Mouse (Mus musculus) left cerebral cortex, postnatal 10 days (tissue): ENCODE data around the gene Mageb3. TPM values are rescaled to one million over a fixed set of nuclear protein-coding genes. Genes with fewer than 3 reads are reported as not detected.
"Not testable (repeated sequence)": the region's sequence is repeated elsewhere in the genome, so short reads cannot be mapped to it uniquely, and the experiment has no call there.

Experiments used
- DNase-seq, 2 experiments: peaks; one replicate each; pipeline ENCODE4 v3.0.0; 2021 to 2022; ENCODE audit warnings: low spot score in 2 of 2, mixed read lengths in 1 of 2; ENCODE audit errors: extremely low spot score in 1 of 2
- intact Hi-C: fragments of 180-260 bp; cut with DNase I; formaldehyde crosslinking; loops from one replicate; pipeline ENCODE4 v1.15.1; 2025
- total RNA-seq, 2 experiments: library from RNA; stranded (reverse); gene quantifications; 2 replicates each; pipeline ENCODE4 v1.2.3; 2021

Mageb3 gene
- under 1 TPM; 0.16 to 0.47 TPM for total RNA-seq

- intact Hi-C loops: no loop called here
- DNase-seq: peak; percentile 88 to 99
These were observed at the start of gene Mageb3, which contains the start of gene Ctdspl2 for GRCm38 (mm10) chr2:121955765-121956223. Gene Mageb3, minus strand, starts transcription at chr2:121956092. Gene Ctdspl2, plus strand, starts transcription at chr2:121956001.

GRCm38 (mm10) chr2:121995738-121996137, 39.8 kb upstream of the Mageb3 start:
- DNase-seq: no peak
- intact Hi-C loops: no loop called here

- intact Hi-C loops: no loop called here
These were observed 1.4 kb upstream of the Mageb3 start for GRCm38 (mm10) chr2:121957216-121957792.

GRCm38 (mm10) chr2:121956224-121957018, 529 bp upstream of the Mageb3 start:
- DNase-seq: peak; percentile 91 to 97
- intact Hi-C loops: no loop called here

More at GRCm38 (mm10) chr2:121957216-121957792, 1.4 kb upstream of the Mageb3 start:
- no peak for DNase-seq

GRCm38 (mm10) chr2:121954971-121955656, 778 bp downstream of the Mageb3 start:
- intact Hi-C loops: no loop called here
- no peak for DNase-seq

GRCm38 (mm10) chr2:121943364-121943763, 12.5 kb downstream of the Mageb3 start:
- DNase-seq: no peak
- intact Hi-C loops: no loop called here

GRCm38 (mm10) chr2:121937624-121938023, 18.3 kb downstream of the Mageb3 start:
- intact Hi-C loops, DNase-seq: not testable (repeated sequence)

- intact Hi-C loops: no loop called here
- peak in 1 of 2 experiments; percentile 9 for DNase-seq
These were observed 39.6 kb downstream of the Mageb3 start for GRCm38 (mm10) chr2:121916047-121916970.

- intact Hi-C loops: no loop called here
- no peak for DNase-seq
These were observed 45.9 kb downstream of the Mageb3 start for GRCm38 (mm10) chr2:121909975-121910374.

Other genes with a start within 250 kb of the Mageb3 start
- 10 to 100 TPM; 44.0 to 46.4 TPM for gene Frmd5, start 149.0 kb downstream of the Mageb3 start, total RNA-seq
- 100 to 1,000 TPM; 136 to 141 TPM for gene Casc4, start 89.1 kb downstream of the Mageb3 start, total RNA-seq
- 10 to 100 TPM; 36.7 to 39.2 TPM for gene Ctdspl2, start 91 bp downstream of the Mageb3 start, total RNA-seq
- gene Eif3j1, start 72.5 kb upstream of the Mageb3 start, total RNA-seq: 10 to 100 TPM; 22.1 to 24.5 TPM
- gene Spg11, start 162.3 kb upstream of the Mageb3 start, total RNA-seq: 10 to 100 TPM; 19.8 to 20.4 TPM
- 10 to 100 TPM; 72.1 to 76.8 TPM for gene B2m, start 191.6 kb upstream of the Mageb3 start, total RNA-seq
- not detected for gene Trim69, start 204.6 kb upstream of the Mageb3 start, total RNA-seq
- gene Patl2, start 230.1 kb upstream of the Mageb3 start, total RNA-seq: under 1 TPM in 1 of 2 experiments, not detected in 1; 0.14 TPM
- gene Terb2, start 230.2 kb upstream of the Mageb3 start, total RNA-seq: not detected